Mouse (Mus musculus) inflammation-experienced regulatory T-cells, adult 6 months (primary cell): ENCODE measurements at regions not wholly inside any gene's neighbourhood (a gene's known extent, or its start where the extent isn't known, plus 50 kb on each side); places are given as distances from the start of the nearest gene placed in this dataset.

ENCODE experiments used
- ATAC-seq: one replicate; pipeline ENCODE4 v1.8.0; 2017

DNA sequence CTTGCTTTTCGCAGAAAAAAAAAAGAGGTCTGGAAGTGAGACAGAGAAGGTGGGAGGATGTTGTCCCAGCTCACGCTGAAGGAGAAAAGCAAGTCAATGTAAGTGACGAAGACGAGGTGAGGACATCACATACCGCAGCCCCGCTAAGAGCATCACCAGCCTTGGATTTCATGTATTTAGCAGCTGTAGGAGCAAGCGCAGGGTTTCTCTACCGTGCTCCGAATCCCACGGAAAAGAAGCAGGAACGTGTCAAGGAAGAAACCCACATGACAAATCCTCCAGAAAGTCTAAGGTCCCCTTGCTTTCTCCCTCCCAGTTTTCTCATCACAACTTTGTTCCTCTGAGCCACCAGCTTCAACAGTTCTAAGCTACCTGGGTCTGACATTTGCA is 174.3 kb upstream of the Lef1 start:
- ATAC-seq = no peak

DNA sequence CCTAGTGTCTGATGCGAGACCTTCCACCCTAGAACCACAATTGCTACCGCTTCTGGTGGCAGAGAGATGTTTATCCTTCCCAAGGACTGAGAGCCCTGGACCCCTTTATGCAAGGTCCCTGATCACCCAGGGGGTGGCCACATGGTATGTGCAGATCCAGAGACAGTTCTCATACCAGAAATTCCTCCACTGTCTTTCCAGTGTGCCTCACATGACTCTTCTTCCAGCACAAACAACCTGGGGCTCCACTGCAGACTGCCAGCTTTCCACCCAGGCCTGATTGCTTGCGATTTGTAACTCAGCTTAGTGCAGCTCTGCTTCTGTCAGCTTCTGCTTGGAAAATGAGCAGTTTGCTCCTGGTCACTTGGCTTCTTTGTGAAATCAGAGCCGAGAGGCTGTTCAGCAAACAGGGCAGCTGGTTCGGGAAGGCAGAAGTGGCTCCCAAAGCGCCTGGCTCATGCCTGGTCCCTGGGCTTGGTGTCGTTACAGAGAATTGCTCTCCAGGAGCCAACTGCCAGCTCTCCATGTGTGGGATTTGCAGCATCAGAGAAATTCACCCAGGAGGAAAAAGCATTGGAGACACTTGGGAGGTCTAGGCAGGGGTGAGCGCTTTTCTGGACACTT is 174.9 kb upstream of the Lef1 start:
- no peak for ATAC-seq

DNA sequence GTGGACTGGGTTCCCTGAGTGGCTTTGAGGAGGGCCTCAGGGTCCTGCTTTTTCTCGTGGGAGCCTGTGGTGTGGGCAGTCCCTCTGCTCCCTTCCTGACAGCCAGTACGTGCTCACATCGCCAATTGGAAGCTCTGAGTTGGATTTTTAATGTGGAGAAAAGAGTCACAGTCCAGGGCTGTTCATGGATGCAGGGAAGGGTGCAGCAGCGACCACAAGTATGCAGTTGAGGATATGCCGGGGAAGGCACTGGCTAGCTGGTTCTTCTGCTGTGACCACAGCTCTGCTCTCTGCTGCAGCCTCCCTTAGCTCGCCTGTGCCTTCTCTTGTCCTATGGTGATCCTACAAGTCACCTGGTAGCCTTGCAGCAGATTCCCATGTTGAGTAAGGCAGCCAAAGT is 177.5 kb upstream of the Lef1 start:
- no peak for ATAC-seq

GRCm38 (mm10) chr3:130932226-130932625 is 178.0 kb upstream of the Lef1 start:
- ATAC-seq = peak; percentile 45

GRCm38 (mm10) chr3:130925000-130925399 is 185.3 kb upstream of the Lef1 start:
- no peak for ATAC-seq

GRCm38 (mm10) chr3:130923615-130923958 is 186.7 kb upstream of the Lef1 start:
- ATAC-seq = peak; percentile 28

- no peak for ATAC-seq
Measured at GRCm38 (mm10) chr3:130922812-130923614, 187.3 kb upstream of the Lef1 start.

DNA sequence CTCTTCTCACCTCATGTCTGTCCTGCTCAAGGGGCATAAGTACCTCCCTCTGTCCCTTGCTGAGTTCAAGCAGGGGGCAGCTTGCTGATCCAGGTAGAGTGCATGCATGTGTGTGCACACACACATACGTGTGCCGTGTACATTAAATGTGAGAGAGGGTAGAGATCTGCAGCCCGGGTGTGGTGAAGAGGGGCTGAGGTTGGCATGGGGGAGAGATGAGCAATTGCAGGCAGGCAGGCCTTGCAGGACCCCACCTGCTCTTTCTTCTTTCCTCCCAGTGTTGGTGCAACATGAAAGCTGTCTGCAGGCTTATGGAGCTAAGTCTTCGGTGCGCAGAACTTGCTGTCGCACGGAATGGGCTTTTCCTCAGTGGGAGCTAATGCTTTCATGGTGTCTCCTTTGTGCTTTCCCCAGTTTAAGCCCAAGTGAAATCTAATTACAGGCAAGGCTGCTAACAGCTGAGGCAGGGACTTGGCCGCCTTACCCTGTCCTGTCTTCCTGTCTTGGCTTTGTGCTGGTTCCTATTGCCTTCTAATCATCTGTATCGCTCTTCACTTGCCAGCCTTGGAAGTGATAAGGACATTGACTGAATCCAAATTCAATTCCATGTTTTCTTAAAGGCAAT is 188.5 kb upstream of the Lef1 start:
- ATAC-seq = no peak

GRCm38 (mm10) chr3:130913812-130914211 is 183.6 kb upstream of the Rpl34 start:
- ATAC-seq = no peak

- peak; percentile 82 for ATAC-seq
Measured at GRCm38 (mm10) chr3:130905101-130905500, 174.9 kb upstream of the Rpl34 start.

DNA sequence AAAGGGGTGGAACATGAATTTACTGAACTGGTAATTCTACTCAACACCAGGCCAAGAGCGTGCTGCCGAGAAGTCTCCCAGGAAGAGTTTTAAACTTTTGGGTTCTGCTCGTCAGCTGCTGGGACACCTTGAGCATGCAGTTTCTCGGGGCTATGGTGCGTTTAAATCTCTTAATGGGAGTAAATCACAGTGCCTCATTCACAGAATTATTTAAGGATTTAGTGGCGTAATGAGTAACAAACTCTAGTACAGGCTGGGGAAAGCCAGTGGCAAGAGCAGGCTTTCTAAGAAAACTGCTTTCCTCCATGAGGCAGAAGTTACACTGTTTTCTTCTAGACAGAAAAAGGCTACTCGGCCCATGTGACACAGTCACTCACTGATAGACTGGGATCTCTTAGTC is 173.1 kb upstream of the Rpl34 start:
- ATAC-seq = no peak

DNA sequence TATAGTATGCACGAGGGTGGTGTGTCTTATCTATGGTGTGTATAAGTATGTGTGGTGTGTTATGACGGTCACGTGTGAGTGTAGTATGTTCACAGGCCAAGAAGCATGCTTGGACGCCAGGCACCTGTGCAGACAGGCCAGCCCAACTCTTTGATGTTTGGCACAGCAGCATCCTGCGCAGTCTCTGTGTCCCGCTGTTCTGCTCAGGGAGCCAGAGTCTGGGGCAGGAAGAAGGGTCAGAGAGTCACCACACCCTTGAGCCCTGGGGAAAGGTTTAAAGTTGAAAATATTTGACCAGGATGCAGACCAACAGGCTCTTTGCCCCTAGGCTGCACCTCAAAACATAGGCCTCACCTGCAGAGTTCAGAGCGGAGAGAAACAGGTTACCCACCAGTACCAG is 172.2 kb upstream of the Rpl34 start:
- ATAC-seq = no peak

DNA sequence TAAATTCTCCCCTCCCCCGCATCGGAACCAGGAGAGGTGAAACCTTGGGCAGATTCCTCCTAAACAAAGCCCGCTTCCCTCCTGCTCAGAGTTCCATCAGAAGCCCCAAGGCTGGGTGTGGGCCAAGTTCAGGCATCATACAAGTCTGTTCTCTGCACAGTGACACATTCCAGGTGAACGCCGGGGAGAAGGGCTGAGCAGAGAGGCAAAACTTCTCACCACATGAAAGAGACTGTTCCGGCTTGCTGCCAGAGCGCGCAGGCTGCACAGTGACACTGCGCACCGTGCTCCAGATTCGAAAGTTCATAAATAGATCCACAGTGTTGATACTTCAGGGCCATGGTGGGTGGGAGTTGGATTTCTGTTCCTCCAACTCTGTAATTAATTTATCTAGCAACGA is 171.1 kb upstream of the Rpl34 start:
- peak; percentile 81 for ATAC-seq

DNA sequence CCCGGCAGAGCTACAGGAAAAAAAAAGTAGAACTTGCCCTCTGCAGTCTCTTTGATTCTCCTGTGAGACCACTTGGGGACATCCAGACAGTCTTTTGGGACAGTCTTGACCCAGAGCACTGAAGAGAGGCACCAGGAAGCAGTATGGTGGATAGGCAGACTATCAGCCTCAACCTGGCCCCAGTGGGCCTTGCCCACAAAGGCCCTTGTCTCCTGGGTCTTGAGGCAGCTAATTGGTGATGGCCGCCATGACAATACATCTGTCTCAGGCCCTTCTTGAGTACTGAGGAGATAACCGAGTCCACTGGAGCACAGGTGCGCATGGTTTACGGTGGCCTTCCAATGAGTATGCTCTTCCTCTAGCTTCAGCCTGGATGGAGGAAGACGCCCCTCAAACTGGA is 170.6 kb upstream of the Rpl34 start:
- ATAC-seq = no peak

- peak; percentile 11 for ATAC-seq
Measured at GRCm38 (mm10) chr3:130900054-130900840, 170.0 kb upstream of the Rpl34 start.

- peak; percentile 69 for ATAC-seq
Measured at GRCm38 (mm10) chr3:130894168-130894814, 164.1 kb upstream of the Rpl34 start.

GRCm38 (mm10) chr3:130891310-130891709 is 161.1 kb upstream of the Rpl34 start:
- ATAC-seq = no peak

DNA sequence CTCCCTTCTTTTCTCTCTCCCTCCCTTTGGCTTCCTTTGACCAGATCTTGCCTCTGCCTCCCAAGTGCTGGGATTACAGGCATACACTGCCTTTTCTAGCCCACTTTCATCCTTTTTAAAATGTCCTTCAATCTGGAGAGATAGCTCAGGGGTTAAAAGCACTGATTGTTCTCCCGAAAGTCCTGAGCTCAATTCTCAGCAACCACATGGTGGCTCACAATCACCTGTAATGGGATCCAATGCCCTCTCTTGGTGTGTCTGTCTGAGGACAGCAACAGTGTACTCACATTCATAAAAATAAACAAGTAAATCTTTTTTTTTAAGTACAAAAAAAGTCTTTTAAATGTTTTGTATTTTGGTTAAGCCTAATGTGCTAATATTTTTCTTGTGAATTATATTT is 158.4 kb upstream of the Rpl34 start:
- ATAC-seq = no peak

- no peak for ATAC-seq
Measured at GRCm38 (mm10) chr3:130887540-130888312, 157.5 kb upstream of the Rpl34 start.

- no peak for ATAC-seq
Measured at GRCm38 (mm10) chr3:130885974-130886373, 155.8 kb upstream of the Rpl34 start.

GRCm38 (mm10) chr3:130884393-130884792 is 154.2 kb upstream of the Rpl34 start:
- ATAC-seq = no peak

- ATAC-seq = no peak
Measured at GRCm38 (mm10) chr3:130883928-130884327, 153.7 kb upstream of the Rpl34 start.
